Mouse (Mus musculus) cerebellum, postnatal 4 days (tissue): ENCODE measurements around the gene Fam126a.

Source experiments
- DNase-seq, 2 experiments: peaks; one replicate each; pipeline ENCODE4 v3.0.0; 2022; ENCODE audit warnings: low spot score in 2 of 2, mixed read lengths in 1 of 2

Gene Fam126a

DNA sequence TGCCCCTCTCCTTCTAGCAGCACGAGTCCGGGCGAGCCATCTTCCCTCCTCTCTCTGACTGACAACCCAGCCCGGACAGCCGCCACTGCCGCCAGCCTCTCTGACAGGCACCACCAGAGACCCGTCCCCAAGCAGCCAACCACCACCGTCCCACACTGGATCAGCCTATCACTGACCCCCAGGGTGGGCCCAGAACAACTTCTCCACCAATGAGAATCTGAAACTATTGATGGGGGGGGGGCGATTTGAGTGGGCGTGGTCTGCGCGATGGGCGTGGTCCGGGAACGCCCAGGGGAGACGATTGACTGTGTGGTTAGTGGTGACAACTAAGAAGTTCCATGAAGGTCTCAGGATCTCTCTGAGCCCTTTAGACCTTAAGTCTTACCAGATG lies at the start of gene Fam126a:
Fam126a (minus strand) TSS at position 112 of the 391 bp plus-strand sequence.
- DNase-seq = peak; percentile 78 to 89

DNA sequence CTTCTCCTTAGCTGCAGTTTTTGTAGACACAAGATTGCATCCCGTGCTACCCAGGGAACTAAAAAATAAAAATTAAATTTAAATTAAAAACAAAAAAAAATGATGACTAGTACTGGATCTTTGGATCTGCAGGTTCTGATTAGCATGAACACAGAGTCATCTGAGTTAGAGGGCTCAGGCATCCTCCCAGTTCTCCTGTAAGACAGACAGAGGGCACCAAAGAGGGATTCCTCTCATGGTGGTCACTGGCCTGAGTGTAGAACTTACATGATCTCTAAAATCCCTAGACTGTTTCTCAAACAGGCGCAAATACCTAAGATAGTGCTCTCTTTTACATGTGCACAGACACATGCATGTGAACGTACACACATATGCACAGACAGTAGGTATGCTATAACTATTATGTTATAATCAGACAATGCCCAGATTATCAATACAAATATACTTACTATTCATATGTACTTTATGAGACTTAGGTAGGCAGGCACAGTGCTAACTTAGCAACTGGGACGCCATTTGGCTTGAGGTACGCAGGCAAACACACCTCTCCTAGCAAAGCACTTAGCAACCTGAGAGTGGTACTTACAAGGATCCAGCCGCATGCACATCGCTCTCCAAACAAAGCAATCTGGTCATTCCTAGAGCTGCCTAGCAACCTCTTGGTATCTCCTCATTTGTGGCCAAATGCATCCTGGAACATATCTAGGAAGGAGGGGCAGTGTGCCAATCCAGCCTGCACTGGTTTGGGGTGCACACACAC lies 48.1 kb upstream of the Fam126a start:
- no peak for DNase-seq

DNA sequence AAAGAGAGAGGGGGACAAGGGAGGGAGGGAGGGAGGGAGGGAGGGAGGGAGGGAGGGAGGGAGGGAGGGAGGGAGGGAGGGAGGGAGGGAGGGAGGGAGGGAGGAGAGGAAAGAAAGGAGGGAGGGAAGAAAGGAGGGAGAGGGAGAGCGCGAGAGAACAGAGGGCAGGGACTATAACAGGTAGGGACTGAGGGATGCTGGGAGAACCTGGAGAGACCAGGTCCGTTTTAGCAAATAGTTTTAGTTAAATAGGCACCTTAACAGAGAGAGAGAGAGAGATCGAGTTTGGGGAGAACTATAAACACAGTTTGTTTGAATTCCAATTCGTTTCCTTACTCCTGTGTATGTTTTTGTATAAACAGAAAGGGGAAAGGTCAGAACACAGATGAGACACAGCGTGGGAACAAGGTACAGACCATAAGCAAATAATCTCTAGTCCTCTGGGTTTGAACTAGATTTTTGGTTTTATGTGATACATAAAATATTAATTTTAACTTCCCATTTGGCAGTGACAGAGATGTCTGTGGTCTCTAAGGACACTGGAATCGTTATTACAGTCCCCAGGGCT lies 47.3 kb upstream of the Fam126a start:
- DNase-seq = no peak

DNA sequence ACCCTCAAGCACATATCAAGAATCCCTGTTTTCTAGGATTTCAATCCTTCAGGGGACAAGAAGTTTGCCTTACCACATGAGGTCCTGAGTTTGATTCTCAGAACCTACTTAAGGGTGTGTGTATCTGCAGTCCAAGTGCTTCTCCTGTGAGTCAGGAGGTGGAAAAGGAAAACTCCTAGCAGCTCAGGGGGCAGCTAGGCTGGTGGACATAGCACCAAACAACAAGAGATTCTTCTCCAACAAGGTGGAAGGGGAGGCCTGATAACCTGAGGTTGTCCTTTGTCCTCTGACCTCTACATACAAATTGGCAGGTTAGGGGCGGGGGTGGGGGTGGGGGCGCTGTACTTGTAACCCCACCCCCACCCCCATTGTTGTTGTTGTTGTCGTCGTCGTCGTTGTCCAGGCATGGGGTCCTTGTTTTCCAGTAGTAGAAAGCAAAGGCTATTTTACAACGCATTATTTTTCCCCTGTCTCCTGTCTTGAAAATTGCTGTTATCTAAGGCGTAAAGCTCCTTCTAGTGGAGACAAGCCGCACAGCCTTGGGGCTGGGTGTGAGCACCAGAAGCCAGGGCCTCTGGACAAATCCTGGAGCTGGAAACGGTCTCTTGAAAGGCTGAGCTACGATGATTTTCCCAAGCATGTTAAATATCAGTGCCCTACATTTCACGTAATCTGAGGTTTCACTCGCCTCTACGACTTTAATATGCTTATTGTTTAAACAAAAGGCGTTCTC lies 46.7 kb upstream of the Fam126a start:
- DNase-seq = peak; percentile 43 to 64

DNA sequence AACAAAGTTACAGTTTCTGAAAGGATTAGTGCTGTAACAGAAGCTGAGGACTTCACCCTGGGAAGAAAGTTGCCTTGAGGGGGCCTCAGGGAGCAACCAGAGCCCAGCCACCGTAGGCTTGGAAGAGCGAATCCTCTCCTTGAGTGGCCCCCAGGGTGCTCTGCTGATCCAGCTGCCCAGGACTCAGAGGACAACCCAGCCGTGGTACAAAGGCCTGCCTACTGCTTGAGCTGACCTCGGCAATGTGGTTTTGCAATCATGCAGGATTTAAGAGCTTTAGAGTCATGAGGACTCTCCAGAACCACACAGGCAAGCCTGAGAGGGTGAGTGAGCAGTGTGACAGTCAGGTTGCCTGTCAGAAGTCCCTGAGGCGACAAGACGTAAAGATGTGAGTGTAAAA lies 41.5 kb upstream of the Fam126a start:
- no peak for DNase-seq

DNA sequence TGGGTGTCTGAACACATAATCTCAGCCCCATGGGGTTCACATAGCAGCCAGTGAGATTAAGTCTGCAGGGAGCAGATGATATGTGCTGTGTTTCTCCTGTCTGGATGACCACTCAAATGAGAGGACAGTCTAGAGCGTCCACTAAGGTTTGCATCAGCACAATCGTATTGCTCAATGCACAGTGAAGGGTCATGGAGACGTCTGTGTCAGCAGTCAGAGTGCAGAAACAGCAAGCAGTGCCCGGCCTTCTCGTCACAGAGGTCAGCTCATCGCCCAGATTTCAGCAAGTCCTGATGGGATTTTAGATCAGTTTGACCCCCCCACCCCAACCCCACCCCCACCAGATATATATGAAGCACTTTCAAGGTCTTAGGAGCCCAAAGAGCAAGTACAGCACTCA lies 38.5 kb upstream of the Fam126a start:
- DNase-seq = no peak

DNA sequence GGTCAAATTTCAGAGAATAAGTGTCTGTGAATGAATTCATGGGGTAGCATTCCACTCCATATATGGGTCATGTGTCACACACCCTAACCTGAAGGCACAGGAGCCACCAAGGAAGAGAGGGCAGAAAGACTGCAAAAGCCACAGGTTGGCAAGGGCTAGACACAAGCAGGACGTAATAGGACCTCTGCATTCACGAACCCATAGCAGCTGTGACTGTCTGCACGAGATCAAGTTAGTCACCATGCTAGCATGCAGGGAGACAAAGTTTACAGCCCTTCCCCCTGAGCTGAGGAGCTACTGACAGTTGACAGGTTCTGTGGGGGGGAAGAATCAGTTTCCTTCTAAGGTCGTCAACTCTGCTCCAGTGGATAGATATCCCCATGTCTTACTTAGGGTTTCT lies 33.1 kb upstream of the Fam126a start:
- DNase-seq = no peak

DNA sequence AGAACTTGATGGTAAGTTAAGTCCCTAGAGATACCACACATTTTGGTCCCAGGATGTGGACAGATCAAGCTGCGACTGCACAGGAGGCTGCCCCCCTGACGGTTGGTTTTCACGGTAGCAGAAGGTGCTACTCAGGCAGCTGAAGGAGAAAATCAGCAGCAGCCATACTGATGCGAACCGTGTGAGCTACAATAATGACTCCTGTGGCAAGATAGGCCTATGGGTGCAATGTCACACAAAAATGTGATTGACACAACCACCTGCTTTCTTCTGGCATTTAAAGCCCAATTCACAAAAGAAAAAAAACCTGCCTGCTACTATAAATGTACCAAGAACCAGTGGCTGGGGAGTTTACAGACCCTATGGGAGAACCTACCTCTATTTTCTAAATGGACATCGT lies 32.5 kb upstream of the Fam126a start:
- no peak for DNase-seq

DNA sequence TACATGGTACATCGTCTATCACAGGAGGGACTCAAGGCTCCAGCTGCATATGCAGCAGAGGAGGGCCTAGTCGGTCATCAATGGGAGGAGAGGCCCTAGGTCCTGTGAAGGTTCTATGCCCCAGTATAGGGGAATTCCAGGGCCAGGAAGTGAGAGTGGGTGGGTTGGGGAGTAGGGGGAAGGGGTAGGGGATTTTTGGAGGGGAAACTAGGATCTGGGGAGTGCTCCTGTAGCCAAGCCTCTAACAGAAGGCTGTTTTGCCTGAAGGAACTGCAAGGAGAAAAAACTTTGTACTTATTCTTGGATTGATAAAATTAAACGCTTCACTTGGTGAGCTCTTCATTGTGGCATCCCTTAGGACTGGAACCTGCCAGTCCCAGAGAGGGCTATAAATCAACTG lies 30.5 kb upstream of the Fam126a start:
- no peak for DNase-seq

DNA sequence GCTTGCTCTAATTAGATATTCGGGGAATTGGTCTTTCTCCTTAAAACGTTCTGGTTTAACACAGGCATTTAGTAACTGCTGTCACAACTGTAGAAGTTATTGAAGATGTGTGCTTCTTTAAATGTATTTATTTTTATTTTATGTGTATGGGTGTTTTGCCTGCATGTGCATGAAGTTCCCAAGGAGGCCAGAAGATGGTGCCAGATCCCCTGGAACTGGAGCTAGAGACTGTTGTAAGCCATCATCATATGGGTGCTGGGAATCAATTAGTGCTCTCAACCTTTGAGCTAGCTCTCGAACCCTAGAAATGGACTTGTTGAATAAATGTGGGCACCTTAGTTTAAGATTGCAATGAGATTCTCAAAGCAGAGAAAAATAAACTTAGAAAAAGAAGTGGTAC lies 27.1 kb upstream of the Fam126a start:
- DNase-seq = no peak

DNA sequence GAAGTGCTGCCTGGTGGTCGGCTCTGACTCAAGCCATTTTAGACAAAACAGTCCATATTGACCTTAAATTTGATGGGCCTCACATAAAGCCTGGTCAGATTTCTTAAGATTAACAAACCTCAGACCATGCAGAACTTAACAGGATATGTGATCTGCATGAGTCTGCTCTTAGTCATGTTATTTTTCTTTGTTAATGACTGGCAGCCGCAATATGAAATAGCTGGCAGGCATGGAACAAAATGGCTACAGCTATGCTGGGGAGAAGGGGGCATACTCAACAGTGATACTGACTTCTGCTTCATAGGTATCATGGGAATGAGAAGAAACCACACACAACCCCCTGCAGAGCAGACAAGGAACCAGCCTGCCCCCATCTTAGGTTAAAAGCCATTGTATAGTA lies 26.4 kb upstream of the Fam126a start:
- no peak for DNase-seq

DNA sequence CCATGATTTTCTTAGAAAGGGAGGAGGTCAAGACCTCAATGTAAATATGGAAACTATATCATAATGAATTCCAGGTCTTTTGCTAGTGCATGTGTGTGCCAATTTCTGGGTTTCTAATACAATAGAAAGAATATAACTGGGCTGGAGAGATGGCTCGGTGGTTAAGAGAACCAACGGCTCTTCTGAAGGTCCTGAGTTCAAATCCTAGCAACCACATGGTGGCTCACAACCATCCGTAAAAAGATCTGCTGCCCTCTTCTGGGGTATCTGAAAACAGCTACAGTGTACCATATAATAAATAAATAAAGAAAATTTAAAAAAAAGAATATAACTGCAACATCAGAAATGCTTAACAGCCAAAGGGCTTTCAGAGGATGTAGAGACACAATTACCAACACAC lies 23.9 kb upstream of the Fam126a start:
- no peak for DNase-seq

DNA sequence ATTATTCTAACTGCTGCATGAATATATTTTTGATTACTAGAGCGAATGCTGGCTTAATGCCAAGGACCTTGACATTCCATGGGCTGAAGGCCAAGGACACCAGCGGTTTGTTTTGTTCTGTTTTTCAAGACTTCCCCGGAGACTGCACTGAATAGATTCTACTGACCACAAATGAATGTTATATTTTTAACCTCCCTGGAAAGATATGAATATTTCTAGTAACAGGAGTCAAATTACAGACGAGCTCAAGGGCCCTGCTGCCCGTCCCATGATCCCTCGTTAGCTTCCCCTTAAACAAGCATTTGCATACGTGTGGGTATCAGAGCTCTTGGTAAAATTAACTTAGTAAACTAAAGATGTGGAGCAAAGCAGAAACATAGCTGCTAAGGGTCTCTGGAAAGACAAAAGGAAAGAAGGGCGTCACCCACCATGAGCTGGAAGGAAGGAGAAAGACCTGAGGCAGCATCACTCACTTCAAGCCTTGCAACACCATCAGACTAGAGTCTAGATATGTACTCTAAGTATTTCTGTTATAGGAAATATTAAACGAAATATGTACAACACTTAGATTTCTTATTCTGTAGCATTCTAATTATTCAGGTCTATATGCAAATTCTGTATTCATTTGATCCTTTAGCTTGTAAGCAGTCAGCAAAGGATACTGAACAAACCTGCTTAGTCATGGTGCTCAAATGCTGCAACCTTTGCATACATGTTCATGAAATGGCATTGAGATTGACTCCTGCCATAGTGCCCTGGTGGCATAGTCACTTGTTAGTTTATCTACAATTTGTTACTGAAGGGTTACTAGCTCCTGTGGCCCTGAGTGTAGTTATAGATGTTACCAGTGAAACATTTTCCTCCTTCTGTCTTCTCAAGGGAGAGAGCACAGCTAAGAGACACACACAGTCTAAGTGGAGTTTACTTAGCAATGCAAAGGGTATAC lies 23.0 kb upstream of the Fam126a start:
- no peak for DNase-seq

DNA sequence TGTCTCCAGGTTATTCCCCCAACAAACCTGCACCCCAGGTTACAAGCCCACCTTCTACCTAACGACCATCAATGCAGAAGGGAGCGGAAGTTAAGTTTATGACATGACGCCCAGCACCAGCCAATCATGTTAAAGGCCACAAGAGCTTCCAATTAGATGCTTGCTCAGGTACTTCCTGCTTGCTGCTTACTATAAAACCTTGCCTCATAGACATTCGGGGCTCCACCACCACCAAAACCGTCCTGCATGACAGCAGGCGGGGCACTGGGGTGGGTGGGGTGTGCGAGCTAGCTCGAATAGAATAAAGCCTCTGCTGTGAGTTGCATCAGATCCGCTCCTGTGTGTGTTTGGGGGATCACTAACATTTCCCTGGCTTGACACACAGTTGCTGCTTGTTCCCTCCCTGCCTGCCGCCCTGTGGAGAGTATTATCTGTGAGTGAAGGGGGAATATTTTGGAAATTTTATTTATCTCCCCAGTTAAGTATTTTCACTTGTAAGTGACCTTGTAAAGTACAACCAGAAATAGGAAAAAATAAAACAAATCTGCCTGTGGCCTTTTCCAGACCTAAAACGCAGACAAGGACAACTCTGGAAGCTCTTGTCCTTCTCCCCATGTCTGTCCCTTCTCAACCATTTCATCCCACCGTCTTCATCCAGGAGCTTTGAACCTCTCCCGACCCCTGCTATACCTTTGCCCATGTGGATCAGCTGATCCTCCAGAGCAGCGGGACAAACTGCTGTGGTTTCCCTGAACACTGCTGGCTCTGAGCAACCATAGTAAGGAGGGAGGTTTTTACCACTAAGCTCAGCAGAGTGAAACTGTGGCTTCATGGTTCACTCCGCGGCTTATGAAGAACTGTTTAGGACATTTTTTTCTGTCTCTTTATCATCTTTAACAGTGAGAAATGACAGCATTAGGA lies 21.5 kb upstream of the Fam126a start:
- DNase-seq = no peak

DNA sequence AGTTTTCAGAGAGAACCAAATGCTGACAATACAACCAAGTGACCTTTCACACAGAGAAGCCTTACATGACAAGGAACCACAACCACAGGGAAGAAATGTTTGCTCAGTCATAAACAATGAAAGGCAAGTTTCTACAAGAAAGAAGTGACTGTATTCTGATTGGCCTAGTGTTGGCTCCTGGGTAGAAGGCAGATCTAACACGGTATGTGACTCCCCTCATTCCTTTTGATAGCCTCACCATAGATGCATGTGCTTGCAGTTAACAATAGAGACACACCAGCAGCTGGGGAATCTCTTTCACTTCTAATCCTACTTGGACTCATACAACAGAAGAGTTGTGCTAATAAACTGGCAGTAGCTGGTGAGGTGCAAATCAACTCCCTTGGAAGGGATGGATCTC lies 17.3 kb upstream of the Fam126a start:
- no peak for DNase-seq

DNA sequence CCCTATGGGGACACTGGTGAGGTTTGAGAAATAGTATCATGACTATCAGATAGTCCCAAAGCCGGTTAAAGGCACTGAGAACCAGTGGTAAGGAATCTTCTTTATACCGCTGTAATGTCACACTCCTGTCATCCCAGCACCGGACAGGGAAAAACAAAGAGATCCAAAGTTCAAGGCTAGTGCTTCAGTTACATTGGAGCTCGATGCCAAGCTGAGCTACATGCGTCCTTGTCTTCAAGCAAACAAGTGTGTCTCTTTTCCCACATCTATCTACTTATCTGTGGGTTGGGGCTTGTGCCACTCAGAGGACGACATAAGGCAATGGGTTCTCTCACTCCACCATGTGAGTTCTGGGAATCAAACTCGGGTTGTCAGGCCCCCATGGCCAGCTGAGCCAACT lies 16.5 kb upstream of the Fam126a start:
- no peak for DNase-seq

DNA sequence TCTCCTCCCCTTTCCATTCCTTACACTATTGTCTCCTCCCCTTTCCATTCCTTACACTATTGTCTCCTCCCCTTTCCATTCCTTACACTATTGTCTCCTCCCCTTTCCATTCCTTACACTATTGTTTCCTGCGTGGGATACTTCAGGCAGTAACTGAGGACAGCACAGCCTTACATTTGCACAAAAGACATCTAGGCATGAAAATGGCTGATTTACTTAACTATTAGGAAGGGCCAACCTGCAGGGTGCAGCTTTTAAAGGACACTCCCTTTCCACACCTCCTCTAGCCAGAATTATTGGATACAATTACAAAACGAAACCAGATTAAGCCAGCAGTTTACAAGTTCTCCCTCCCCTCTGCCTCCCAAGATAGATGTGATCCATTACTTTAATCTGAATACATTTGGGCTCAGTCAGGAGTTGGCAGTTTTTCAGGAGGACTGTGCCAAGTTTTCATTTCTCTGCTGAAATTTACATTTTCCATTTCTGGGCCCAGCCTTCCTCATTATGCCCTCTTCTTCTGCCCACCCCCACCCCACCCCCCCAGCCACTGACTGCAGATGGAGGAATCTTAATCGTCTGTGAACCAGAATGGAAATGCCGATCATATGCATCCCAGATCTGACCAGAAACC lies 15.6 kb upstream of the Fam126a start:
- peak in 1 of 2 experiments; percentile 18 for DNase-seq

DNA sequence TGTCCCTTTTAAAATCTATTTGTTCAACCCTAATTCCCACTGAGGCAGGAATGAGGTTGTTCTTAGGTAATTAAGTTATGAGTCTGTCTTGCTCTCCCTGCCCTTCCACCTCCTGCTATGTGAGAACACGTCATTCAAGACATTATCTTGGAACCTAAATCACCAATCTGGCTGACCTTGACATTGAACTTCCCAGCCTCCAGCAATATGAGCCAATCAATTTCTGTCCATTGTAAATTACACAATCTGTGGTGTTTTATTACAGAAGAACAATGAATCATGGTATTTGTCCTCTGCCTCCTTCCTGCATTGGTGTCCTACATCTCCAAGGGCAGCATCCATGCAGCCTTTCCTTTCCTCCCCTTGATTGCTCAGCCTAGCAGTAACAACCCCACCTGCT lies 13.9 kb upstream of the Fam126a start:
- DNase-seq = no peak

DNA sequence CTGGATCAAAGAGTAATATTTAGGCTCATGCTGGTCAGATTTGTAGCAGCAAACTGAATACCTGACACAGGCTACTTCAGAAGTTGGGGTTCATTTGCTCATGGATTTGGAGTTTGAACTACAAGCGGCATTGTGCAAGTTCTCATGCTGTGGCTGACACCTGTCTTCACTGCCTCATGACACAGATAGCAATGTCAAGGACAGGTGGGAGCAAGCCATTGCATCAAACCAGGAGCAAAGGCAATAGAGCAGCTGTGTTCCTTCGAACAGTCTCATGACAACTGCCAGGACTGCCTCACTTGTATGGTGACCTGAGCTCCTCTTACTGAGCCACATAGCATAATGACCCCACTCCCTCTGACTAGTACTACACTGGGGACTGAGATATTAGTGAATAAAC lies 12.9 kb upstream of the Fam126a start:
- no peak for DNase-seq

DNA sequence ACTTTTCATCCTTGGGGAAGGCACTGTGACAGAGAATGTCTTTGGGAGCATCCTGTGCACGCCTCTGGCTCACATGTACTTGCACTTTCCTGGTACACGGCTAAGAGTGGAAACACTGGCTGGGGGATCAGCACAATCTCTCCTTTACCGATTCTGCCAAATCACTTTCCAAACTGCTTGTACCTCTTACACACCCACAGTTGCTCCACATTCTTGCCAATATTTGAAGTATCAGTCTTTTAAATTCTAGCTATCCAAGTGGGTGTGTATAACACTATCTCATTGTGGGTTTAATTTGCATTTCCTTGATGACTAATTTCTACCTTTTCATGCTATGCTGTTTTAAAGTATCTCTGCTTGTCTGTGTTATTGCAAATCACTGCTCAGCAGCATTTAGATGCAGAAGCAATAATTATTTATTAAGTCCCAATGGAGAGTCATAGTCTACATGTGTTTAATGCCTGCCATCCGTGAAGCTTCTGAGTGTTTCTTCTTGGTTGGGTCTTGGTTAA lies 10.9 kb upstream of the Fam126a start:
- no peak for DNase-seq
